Mouse (Mus musculus) forelimb bud, embryonic 11.5 days (tissue): Measurements from ENCODE around the gene Mpp2.

Source experiments
- DNase-seq: peaks from one replicate; pipeline ENCODE4 v3.0.0-alpha.2; 2012; ENCODE audit warnings: low read depth, low spot score

Gene Mpp2

GRCm38 (mm10) chr11:102087931-102088898, at the start of gene Mpp2:
Mpp2 (minus strand) TSS chr11:102088515.
- peak; percentile 88 for DNase-seq

- no peak for DNase-seq
Observed at GRCm38 (mm10) chr11:102137625-102138446, 49.5 kb upstream of the Mpp2 start.

- no peak for DNase-seq
Observed at GRCm38 (mm10) chr11:102134516-102134915, 46.2 kb upstream of the Mpp2 start.

- DNase-seq = no peak
Observed at GRCm38 (mm10) chr11:102117386-102117785, 29.1 kb upstream of the Mpp2 start.

DNA sequence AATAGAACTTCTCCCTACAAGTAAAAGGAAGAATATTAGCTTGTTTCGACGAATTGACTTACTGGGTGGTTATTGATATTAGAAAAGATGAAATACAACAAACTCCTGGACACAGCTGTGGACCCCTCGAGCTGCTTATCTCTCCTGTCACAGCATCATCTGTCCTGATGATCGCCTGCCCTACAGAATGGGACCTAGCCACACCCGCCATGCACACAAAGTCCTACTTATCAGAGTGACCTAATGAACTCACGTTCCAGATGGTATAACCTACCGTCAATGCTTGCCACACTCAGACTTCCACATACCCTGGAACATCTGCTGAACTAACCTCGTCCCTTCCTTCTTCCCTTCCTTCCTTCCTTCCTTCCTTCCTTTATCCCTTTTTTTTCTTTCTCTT, 27.9 kb upstream of the Mpp2 start:
- DNase-seq = no peak

- no peak for DNase-seq
Observed at GRCm38 (mm10) chr11:102111576-102111975, 23.3 kb upstream of the Mpp2 start.

GRCm38 (mm10) chr11:102107732-102108131, 19.4 kb upstream of the Mpp2 start, which contains the start of gene Pyy:
Pyy (minus strand) TSS chr11:102107832.
- DNase-seq = no peak

GRCm38 (mm10) chr11:102106911-102107310, 18.6 kb upstream of the Mpp2 start:
- no peak for DNase-seq

DNA sequence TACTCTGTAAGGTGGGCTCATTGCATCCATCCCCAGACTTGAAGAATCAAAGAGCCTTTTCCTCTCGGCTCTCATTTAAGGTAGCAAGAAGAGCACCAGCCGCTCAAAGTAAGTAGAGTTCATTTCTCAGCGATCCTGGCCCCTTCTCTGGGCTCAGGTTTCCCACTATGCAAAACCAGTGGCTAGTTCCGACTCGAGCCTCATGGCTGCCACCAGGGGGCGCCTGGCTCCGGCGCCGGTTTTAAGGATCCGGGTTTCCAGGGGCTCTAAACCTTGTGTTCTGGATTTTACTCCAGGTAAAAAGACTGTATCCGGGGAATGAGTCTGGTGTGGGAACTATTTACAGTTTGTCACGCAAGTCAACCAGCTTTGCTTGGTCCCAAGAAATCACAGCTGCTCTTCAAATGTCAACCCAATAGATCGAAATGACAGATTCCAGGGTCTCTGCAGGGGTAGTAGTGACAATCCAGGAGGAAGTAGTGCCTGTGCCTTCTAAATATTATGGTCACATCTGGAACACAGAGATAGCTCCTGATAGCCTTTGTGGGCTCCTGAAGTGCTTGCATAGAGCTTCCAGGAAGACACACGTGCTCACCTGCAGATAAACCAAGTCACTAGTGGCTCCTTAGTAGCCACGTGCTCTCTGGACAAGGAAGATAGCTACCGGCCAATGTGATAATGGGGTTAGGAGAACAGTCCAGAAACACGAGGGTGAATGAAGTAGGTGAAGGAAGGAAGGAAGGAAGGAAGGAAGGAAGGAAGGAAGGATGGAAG, 14.4 kb upstream of the Mpp2 start:
- peak; percentile 86 for DNase-seq

DNA sequence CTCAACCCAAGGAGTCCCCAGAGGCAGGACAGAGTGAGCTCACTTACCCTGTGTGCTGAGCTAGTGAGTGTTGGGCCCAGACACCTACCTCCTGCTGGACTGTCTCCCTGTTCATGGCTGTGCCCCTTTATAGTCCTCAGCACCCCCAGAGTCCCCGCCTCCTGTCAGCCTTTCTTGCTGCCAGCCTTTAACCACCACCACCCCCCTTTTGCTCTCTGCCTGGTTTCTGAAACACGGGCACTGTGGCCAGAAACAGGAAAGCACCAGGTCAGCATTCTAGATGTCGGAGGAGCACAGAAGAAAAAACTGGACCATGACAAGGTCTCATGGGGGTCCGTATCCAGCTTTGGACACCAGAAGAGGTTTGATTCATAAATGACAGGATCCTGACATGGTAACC, 12.9 kb upstream of the Mpp2 start, which contains the start of gene Ppy:
Gene Ppy (minus strand): TSS at position 101 of the 400 bp plus-strand sequence.
- no peak for DNase-seq

DNA sequence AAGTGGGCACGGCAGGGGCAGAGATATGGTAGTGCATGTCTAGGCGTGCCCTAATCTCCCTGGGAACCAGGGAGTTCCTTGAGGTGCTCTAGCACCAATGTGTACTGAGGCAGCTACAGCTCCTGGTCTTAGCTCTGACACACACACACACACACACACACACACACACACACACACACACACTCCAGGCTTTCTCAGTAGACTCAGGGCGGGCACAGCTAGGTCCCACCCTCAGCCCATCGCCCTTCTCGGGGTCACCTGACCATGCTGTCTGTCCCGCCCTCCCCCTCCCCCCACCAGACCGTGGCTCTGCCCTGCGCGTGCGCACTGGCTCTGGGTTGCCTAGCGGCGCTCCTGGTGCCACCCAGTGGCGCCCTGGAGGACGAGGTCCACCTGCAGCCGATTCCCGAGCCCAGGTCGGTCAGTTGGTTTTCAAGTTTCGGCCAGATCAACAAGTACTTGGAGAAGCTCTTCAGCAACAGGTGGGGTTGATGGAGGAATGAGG, 8.6 kb upstream of the Mpp2 start:
- DNase-seq = peak; percentile 94

- DNase-seq = no peak
Observed at GRCm38 (mm10) chr11:102096446-102096845, 8.1 kb upstream of the Mpp2 start.

- DNase-seq = no peak
Observed at GRCm38 (mm10) chr11:102095676-102096075, 7.4 kb upstream of the Mpp2 start.

GRCm38 (mm10) chr11:102089088-102089808, 933 bp upstream of the Mpp2 start:
- DNase-seq = peak; percentile 88

GRCm38 (mm10) chr11:102087081-102087751, 1.1 kb downstream of the Mpp2 start:
- peak; percentile 80 for DNase-seq

GRCm38 (mm10) chr11:102086331-102086730, 2.0 kb downstream of the Mpp2 start:
- no peak for DNase-seq

GRCm38 (mm10) chr11:102084159-102084558, 4.2 kb downstream of the Mpp2 start:
- no peak for DNase-seq

DNA sequence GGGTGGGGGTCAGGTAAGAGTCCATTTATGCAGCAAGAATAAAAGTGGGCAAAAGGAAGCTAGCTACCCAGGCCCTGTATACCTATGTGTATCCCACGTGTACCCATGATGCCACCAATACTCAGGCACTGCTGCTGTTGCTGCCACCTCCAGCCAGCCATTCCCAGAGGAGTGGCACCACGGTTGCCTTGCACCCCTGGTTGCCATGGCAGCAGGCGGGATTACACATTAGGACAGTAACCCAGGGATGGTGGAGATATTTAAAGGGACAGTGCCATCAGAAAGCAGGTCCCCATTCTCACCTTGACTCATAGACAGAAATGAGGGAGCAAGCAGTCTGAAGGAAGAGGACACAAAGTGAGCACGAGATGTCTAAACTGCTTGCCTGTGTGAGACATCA, 5.1 kb downstream of the Mpp2 start:
- DNase-seq = no peak

- DNase-seq = peak; percentile 84
Observed at GRCm38 (mm10) chr11:102082322-102082721, 6.0 kb downstream of the Mpp2 start.

GRCm38 (mm10) chr11:102073722-102074121, 14.6 kb downstream of the Mpp2 start:
- no peak for DNase-seq
